Mouse (Mus musculus) heart, adult 2 months (tissue): ENCODE data around the gene Itga1. TPM values are rescaled to one million over a fixed set of nuclear protein-coding genes. Genes with fewer than 3 reads are reported as not detected.

Experiments
- DNase-seq, 2 experiments: peaks; one replicate each; pipeline ENCODE4 v3.0.0; 2021
- H3K27ac ChIP-seq: fragments of 200-600 bp; 2 replicates; pipeline ENCODE4 v1.8.1; 2022
- H3K27me3 ChIP-seq: fragments of 200-500 bp; 2 replicates; pipeline ENCODE4 v1.6.1; 2012; ENCODE audit warnings: mild to moderate bottlenecking, low read length, inconsistent platforms, mixed read lengths; ENCODE audit not compliant: control insufficient read depth, insufficient read depth
- H3K36me3 ChIP-seq: fragments of 200-500 bp; 2 replicates; pipeline ENCODE4 v1.6.1; 2012; ENCODE audit warnings: low read length, inconsistent platforms; ENCODE audit not compliant: control insufficient read depth, insufficient read depth
- H3K4me1 ChIP-seq: fragments of 200-500 bp; 2 replicates; pipeline ENCODE4 v1.6.1; 2011; ENCODE audit warnings: low read length; ENCODE audit not compliant: control insufficient read depth, insufficient read depth
- H3K4me3 ChIP-seq: fragments of 200-600 bp; 2 replicates; pipeline ENCODE4 v1.8.1; 2022
- H3K79me2 ChIP-seq: fragments of 200-500 bp; replicated peaks from 2 replicates; pipeline ENCODE4 v1.6.1; 2012; ENCODE audit warnings: mild to moderate bottlenecking, inconsistent platforms, low read length, moderate library complexity, mixed read lengths; ENCODE audit not compliant: control insufficient read depth, insufficient read depth
- H3K9ac ChIP-seq: fragments of 200-500 bp; 2 replicates; pipeline ENCODE4 v1.6.1; 2012; ENCODE audit warnings: low read depth, mild to moderate bottlenecking, control low read depth, inconsistent platforms, low read length, mixed read lengths
- CTCF ChIP-seq: fragments of 200-600 bp; IDR thresholded peaks from 2 replicates; pipeline ENCODE4 v1.8.1; 2022; ENCODE audit warnings: antibody characterized with exemption, mild to moderate bottlenecking, moderate library complexity
- EP300 ChIP-seq: fragments of 200-500 bp; IDR thresholded peaks from 2 replicates; pipeline ENCODE4 v1.6.1; 2011; ENCODE audit warnings: low read depth, low read length, control low read depth; ENCODE audit not compliant: insufficient read depth
- POLR2A ChIP-seq: fragments of 200-500 bp; IDR thresholded peaks from 2 replicates; pipeline ENCODE4 v1.6.1; 2011; ENCODE audit warnings: mild to moderate bottlenecking, low read depth, low read length, control low read depth; ENCODE audit not compliant: insufficient read depth
- WGBS: fragments of 180-500 bp; shearing (Covaris S2); methylation state at CpG from one replicate; pipeline ENCODE4 v1.1.7; 2018; 5-methylcytosine and 5-hydroxymethylcytosine counted together
- intact Hi-C: fragments of 180-260 bp; cut with DNase I; formaldehyde crosslinking; loops from one replicate; pipeline ENCODE4 v1.15.1; 2025
- polyA plus RNA-seq: library from polyadenylated mRNA; depleted of rRNA; stranded (reverse); fragments of >200 nt; gene quantifications from 2 replicates; pipeline ENCODE4 v1.2.3, GENCODE M21; 2012
- total RNA-seq, 2 experiments: library from RNA; stranded (reverse); gene quantifications; 2 replicates each; pipeline ENCODE4 v1.2.3; 2021

The Itga1 gene
- total and polyA plus RNA-seq, 3 experiments: 6.8 to 34.8 (median 34.8) TPM

GRCm38 (mm10) chr13:115138513-115138912 lies 36.7 kb upstream of the Itga1 start:
- no peak for DNase-seq
- TF ChIP-seq POLR2A (no peak), EP300 (no peak), CTCF (no peak)
- Histone ChIP-seq H3K36me3 (no peaks in the 10 kb centered on the region; the same call in 1 of the 2 replicates), H3K27ac (no peak overlapping the region), H3K79me2 (no peaks in the 10 kb centered on the region), H3K27me3 (no peaks in the 10 kb centered on the region), H3K4me3 (no peak overlapping the region), H3K4me1 (peaks cover 1% of the 10 kb centered on the region), H3K9ac (no peak overlapping the region)
- intact Hi-C loops: no loop called here
- 88% methylated on average over 7 of the region's 7 CpGs for WGBS

GRCm38 (mm10) chr13:115136761-115137160 lies 35.0 kb upstream of the Itga1 start:
- TF ChIP-seq EP300 (no peak), POLR2A (no peak)
- H3K79me2 ChIP-seq: no peaks in the 10 kb centered on the region
- no peak overlapping the region for H3K9ac ChIP-seq
- H3K4me1 ChIP-seq: peaks cover 1% of the 10 kb centered on the region
- no peaks in the 10 kb centered on the region; the same call in none of the 2 replicates for H3K36me3 ChIP-seq
- H3K4me3 ChIP-seq: peak overlapping the region; percentile 11
- H3K27ac ChIP-seq: peak overlapping the region; percentile 61
- no peak for DNase-seq
- 51% methylated on average over 3 of the region's 3 CpGs for WGBS
- intact Hi-C loops: no loop called here
- H3K27me3 ChIP-seq: no peaks in the 10 kb centered on the region

GRCm38 (mm10) chr13:115132435-115132834 lies 30.7 kb upstream of the Itga1 start:
- TF ChIP-seq POLR2A (0 out of 2 replicates have a peak, but pooled peaks have one; percentile 24), CTCF (no peak), EP300 (no peak)
- no peaks in the 10 kb centered on the region; the same call in none of the 2 replicates for H3K36me3 ChIP-seq
- H3K4me3 ChIP-seq: no peak overlapping the region
- H3K27me3 ChIP-seq: no peaks in the 10 kb centered on the region
- 12% methylated on average over 5 of the region's 5 CpGs for WGBS
- H3K4me1 ChIP-seq: peaks cover 4% of the 10 kb centered on the region
- intact Hi-C loops: no loop called here
- DNase-seq: no peak
- H3K9ac ChIP-seq: no peak overlapping the region
- no peaks in the 10 kb centered on the region for H3K79me2 ChIP-seq
- peak overlapping the region; percentile 34; the same call in 1 of the 2 replicates for H3K27ac ChIP-seq

- peak overlapping the region; percentile 44 for H3K27ac ChIP-seq
- 61% methylated on average over 3 of the region's 3 CpGs for WGBS
- no peak for DNase-seq
- intact Hi-C loops: no loop called here
- no peak for TF ChIP-seq POLR2A
- no peak for TF ChIP-seq CTCF
- no peak for TF ChIP-seq EP300
- H3K4me3 ChIP-seq: no peak overlapping the region
- no peaks in the 10 kb centered on the region for H3K27me3 ChIP-seq
- H3K4me1 ChIP-seq: peaks cover 4% of the 10 kb centered on the region
- no peaks in the 10 kb centered on the region; the same call in none of the 2 replicates for H3K36me3 ChIP-seq
- H3K79me2 ChIP-seq: no peaks in the 10 kb centered on the region
- no peak overlapping the region for H3K9ac ChIP-seq
Measured at GRCm38 (mm10) chr13:115131381-115131780, 29.6 kb upstream of the Itga1 start.

GRCm38 (mm10) chr13:115130035-115130434 lies 28.3 kb upstream of the Itga1 start:
- TF ChIP-seq CTCF: no peak
- no peaks in the 10 kb centered on the region for H3K27me3 ChIP-seq
- H3K27ac ChIP-seq: peak overlapping the region; percentile 19
- no peaks in the 10 kb centered on the region for H3K79me2 ChIP-seq
- no peak overlapping the region for H3K9ac ChIP-seq
- peaks cover 4% of the 10 kb centered on the region for H3K4me1 ChIP-seq
- no peak overlapping the region for H3K4me3 ChIP-seq
- intact Hi-C loops: no loop called here
- DNase-seq: no peak
- WGBS: 47% methylated on average over 2 of the region's 2 CpGs
- no peaks in the 10 kb centered on the region; the same call in none of the 2 replicates for H3K36me3 ChIP-seq

GRCm38 (mm10) chr13:115127826-115128225 lies 26.1 kb upstream of the Itga1 start:
- TF ChIP-seq EP300 (no peak), POLR2A (no peak), CTCF (no peak)
- no peak for DNase-seq
- Histone ChIP-seq H3K79me2 (no peaks in the 10 kb centered on the region), H3K9ac (no peak overlapping the region), H3K36me3 (no peaks in the 10 kb centered on the region; the same call in none of the 2 replicates), H3K4me1 (peaks cover 6% of the 10 kb centered on the region), H3K4me3 (no peak overlapping the region), H3K27me3 (no peaks in the 10 kb centered on the region), H3K27ac (no peak overlapping the region)
- WGBS: 85% methylated on average over 1 of the region's 1 CpGs
- intact Hi-C loops: no loop called here
